Mouse (Mus musculus) right cerebral cortex, adult 2 months (tissue): Measurements from ENCODE around the gene Smyd5.
"Not testable (repeated sequence)": the region's sequence is repeated elsewhere in the genome, so short reads cannot be mapped to it uniquely, and the experiment has no call there.

Source experiments
- DNase-seq, 2 experiments: peaks; one replicate each; pipeline ENCODE4 v3.0.0; 2021 to 2022; ENCODE audit warnings: low spot score in 2 of 2

The Smyd5 gene

DNA sequence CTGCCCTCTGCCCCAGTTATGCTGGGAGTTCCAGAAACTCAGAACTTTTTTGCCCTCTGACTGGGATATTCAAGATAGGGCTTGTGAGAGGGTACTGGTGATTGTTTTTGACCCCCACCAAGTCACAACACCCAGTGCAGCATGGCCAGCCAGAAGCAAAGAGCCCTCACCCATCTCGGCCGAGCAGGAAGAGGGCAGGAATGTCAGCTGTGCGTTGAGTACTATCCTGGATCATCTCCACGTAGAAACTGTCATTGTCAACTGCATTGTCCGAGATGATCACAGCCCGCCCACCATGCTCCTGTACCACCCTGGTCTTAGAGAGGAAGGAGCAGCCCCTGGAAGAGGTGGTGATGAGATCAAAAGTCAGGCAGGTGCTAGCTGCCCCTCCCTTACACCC lies 15.6 kb downstream of the Smyd5 start:
- DNase-seq, result no peak

DNA sequence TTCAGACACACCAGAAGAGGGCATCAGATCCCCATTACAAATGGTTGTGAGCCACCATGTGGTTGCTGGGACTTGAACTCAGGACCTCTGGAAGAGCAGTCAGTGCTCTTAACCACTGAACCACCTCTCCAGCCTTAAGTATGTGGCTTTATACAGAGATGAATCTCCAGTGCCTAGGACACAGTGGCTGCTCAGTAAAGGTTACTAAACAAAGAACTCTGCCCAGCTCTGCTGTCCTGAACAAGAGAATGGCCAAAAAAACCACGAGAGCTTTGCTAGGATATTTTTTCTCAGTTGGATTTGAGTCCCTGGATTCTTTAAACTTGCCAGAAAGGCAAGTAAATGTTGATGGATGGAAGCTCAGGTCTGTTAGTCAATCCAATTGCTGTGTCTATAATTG lies 18.4 kb downstream of the Smyd5 start:
- not testable (repeated sequence) for DNase-seq

DNA sequence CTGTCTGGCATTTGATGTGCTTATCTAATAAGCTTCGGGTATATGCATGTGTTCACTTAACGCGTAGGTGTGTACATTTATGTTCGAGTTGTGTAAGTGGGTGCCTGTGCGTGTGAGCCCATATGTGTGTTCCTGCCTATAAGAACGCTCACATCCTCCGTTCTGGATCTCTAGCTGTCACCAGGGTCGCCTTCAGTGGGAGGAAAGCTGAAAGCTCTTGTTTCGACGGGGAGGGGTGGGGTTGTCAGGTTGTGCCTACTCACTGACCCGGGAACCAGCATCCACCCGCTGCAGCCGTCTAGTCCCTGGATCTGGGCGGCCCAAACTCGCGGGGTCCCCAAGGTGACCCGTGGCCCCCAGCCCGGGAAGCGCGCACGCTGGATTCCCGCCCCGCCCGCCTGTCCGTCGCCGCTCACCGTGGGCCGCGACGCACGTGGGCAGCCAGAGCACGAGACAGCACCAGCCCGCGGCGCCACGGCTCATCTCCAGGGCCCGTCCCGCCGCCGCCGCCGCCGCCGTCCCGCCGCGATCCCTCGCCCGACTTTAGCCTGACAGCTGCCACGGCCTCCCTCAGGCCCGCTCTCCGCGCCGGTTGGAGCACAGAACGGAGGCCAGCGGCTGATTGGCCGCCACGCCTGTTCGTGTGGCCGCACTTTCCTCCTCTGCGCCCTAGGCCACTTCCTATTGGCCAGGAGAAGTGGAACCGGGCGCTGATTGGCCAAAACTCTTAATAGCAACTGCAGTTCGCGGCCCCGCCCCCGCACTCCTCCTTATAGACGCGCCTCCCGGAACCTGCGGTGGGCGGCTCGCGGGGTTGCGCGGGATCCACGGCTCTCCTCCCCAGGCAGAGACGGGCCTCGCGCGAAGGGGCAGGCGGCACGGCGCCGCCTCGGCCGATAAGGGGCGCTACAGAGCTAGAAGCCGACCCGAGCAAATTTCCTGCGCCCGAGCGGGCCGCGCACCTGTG lies 19.2 kb downstream of the Smyd5 start, which contains the start of gene Cct7:
Gene Cct7, plus strand, starts transcription at position 818 of the 967 bp plus-strand sequence.
- peak; percentile 100 for DNase-seq

DNA sequence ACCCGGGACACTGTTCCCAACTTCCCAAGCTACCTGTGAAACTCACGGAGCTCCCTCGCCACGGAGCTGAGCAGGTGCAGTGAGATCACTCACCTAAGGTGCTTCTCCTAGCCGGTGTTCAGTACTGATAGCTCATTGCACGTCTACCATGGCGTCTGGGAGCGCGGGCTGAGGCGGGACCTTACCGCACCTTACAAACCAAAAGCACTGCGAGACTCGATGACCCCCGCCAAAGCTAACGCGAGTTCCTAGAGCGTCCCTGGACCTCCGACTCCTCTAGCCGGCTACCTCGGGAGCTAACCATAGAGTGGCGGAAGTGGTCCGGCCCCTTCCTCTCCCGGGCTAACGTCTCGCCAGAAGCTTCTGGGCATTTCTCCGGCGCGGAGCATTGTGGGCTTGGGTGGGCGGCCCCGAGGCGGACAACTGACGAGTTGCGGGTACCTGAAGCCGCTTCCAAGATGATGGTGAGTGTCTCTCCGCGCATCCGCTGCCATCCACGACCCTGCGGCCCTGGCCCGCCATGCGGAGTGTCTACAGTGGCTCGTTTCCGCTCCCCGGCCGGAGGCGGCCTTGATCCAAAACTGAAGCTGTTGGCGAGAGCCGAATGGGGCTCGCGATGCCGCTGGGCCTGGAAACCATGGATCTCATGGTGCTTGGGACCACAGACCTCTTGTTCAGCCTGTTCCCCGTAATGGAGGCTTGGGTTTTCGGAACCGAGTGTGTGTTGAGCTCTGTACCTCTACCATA lies 20.0 kb downstream of the Smyd5 start, which contains the start of gene Pradc1:
Gene Pradc1, minus strand, starts transcription at position 307 of the 747 bp plus-strand sequence.
- DNase-seq, result peak; percentile 99

DNA sequence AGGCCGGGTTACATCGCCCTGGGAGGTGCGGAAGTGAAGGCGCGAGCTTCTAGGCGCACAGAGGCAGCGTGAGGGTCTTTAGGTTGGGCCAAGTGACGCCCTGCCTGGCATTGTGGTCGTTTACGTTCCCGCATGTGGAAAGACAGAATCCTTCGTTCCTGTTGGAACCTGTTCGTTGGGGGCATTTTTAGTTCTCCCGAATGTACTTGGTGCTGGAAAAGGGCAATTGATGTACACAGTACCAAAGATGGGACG lies 20.5 kb downstream of the Smyd5 start:
- no peak for DNase-seq

DNA sequence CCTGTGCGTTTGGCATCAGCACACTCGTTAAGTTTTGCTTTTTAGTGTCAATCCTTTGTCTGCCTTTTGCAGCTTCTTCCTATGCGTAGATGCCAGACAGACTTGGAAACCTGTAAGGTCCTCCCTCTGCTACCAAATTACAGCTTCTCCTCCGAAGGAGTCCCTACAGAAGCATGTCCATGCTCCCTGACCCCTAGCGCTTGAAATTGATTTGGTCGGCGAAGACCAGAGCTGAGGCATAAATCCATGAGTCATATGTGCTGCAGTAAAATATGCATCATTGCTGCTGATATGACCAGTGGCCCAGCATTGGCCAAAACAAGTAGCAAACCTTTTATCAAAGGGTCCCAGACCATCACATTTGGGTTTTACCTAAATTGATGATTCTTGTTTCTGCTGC lies 21.0 kb downstream of the Smyd5 start:
- DNase-seq, result no peak

DNA sequence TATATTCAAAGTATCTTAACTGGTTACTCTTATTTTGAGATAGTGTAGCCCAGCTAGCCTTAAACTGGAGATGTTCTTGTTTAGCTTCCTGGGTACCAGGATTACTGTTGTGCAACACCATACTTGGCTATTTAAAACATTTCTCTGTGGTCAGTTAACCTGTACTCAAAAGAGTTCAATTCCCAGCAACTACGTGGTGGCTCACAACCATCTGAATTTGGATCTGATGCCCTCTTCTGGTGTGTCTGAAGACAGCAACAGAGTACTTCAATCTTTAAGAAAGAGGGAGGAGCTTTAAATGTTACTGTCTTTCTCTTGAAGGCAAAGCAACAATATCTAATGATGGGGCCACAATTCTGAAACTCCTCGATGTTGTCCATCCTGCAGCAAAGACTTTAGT lies 27.8 kb downstream of the Smyd5 start:
- DNase-seq, result no peak

DNA sequence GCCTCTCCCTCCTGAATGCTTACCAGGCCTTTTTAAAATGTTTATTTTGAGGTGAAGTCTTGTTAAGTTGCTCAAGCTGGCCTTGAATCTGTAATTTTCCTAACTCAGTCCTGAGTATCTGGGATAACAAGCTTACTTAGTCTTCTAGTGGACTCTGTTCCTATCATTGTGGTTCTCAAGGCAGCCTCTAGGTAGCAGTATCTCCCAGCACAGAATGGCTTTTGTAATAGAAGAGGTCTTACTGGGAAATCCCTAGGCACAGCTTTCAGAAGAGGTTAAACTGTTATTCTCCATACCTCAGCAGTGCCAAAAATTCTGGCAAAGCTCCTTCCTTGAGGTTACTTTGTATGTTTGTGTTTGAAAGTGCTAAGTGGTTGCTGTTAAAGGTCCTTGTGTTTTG lies 33.6 kb downstream of the Smyd5 start:
- peak in 1 of 2 experiments; percentile 45 for DNase-seq

DNA sequence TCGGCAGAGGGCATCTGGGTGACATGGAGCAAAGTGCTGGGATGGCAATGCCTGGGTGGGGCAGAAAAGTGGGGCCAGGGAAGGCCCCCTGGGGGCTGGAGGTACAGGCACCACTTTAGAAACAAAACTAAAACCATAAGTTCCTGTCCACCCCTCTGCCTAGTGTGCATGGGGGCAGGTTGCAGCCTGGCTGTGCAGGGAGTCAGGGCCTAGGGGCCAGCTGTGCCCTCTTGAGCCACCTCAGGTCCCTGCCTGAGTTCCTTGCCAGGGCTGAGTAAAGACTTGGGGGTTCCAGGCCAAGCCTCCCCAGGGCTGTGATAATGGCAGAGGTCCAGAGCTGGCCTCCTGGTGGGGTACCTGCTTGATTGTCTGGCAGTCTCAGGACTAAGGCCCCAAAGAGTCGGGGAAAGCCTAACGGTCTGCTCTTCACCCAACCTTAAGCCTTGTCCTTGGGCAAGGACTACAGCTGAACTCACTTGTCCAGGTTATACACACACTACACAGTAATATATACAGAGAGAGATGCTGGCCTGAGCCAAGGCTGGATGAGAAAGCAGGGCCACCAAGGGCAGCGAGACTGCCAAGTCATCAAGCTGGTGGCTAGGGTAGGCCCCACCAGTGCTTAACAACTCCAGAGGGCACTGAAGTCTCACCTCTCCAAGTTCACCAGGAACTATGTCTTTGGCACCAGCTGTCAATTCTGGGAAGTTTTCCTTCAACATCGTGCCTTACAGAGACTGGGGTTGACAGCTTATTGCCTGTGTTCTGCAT lies 38.1 kb downstream of the Smyd5 start:
- DNase-seq, result no peak

DNA sequence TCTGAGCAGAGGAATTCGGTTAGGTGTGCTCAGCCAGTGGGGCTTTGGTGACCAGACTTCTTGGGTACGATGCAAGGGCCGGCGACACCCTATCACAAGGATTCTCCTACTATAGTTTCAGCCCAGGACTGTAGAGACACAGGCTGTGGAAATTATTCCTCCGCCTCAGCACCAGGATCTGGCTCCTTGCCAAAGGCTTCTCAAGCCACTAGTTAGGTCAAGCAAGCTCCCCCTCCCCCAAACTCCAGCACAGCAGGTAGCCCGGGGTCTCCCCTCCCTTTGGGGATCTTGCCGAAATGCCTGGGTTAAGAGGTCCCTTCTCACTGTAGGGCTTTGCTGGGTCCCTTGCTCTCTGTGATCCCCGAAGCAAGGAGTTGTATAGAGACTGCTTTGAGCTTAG lies 40.2 kb downstream of the Smyd5 start:
- no peak for DNase-seq

DNA sequence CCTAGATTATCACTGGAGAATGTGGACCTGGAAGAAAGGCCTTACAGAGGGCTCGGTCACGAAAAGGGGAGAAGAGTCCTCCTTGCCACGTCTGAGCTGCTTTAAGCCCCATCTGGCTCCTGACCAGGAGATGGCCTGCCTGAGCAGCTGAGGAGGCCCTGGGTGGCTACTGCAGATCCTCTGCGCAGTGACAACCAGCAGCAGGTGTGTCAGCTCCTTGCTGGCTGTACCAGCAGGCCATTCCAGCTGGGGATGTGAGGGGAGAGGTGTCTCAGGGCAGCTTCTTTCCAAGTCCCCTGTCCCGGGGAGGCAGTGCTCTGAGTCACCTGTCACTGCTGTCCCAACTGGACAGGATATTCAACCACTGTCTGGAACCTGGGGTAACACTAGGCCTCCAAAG lies 40.8 kb downstream of the Smyd5 start:
- DNase-seq, result no peak

DNA sequence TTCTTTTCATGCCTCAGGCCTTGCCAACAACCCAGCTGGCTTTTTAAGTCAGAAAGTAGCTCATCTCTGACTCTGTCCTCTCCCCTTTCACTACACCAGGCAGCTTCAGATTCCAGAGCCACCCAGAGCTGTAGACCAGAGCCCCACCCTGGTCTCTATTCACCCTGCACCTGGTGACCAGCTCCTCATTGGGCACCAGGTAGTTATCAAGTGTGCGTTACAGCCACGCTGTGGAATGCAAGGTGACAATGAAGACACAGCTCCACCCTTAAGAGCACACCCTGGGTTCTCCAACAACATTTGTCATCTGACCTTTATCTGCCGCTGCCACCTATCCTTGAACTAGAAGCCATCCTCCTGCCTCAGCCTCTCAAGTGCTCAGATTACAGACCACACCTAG lies 43.8 kb downstream of the Smyd5 start:
- no peak for DNase-seq

DNA sequence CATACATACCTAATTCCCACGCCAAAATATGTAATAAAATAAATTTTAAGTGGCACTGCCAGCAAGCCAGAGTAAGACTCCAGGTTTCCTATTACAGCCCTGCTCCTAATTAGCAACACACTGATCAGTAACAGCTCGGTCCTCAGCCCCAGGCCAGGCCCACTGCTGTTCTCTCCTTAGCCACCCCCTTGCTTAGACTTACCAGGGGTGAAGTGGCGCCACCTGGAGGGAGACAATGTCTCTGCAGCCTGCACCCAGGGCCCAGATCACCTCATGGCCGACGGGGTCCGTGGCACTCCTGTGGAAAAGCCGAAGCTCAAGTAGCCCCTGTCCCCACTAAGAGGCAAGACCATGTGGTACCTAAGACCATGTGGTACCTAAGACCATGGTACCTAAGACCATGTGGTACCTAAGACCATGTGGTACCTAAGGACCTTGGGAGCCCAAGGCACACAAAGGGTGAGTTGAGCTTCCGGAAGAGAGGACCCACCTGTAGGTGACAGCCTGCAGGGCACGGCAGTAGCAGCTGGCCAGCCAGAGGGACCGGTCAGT lies 45.7 kb downstream of the Smyd5 start:
- DNase-seq, result no peak

DNA sequence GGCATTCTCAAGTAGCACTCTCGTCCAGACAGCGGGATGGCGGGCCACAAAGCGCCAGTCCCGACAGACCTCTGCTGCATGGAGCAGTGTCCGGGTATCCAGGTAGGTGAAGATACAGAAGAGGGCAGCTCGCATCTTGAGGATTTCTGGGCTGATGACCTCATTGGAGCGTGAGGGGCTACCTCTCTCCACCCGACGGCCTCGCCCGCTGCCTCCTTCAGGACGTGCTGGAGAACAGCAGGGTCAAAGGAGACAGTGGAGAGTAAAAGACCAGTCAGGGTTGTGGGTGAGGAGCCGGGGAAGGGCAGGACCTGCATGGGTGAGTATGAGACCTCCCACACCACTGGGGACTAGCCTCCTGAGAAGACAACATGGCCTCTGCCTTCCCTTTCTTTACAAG lies 46.6 kb downstream of the Smyd5 start:
- DNase-seq, result no peak

DNA sequence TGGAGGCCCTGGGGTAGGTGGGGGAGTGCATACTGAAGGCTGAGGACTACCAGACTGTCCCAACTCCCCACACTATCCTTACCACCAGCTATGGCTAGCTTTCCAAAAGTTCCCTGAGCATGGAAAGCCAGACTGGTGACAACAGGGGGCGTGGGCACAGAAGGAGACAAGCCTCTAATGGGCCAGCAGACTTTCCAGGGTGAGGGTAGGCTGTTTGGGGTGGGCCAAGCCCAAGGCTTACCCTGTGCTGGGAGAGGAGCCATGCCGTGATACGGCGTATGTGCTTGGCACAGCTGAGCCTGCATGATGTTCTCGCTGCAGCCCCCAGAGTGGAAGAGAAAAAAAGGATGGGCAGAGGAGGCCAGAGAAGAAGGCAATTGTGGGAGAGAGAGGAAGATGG lies 48.2 kb downstream of the Smyd5 start:
- DNase-seq, result no peak

DNA sequence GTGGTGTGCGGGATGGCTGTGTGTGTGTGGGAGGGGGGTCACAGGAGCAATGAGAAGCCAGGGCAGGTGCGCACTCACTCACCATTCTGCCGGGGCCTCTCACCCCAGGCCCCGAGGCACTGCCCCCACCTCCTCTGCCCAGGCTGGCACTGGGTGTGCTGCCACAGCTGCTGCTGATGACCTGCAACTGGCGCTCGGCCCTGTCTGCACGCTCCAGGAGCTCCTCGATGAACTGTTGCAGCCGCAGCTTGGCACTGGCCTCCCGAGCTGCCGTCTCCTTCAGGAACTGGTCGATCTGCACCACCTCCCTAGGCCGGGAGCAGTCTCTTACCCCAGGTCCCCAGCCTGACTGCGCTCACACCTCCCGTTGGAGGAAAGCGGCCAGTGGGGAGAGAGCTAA lies 48.9 kb downstream of the Smyd5 start:
- no peak for DNase-seq

DNA sequence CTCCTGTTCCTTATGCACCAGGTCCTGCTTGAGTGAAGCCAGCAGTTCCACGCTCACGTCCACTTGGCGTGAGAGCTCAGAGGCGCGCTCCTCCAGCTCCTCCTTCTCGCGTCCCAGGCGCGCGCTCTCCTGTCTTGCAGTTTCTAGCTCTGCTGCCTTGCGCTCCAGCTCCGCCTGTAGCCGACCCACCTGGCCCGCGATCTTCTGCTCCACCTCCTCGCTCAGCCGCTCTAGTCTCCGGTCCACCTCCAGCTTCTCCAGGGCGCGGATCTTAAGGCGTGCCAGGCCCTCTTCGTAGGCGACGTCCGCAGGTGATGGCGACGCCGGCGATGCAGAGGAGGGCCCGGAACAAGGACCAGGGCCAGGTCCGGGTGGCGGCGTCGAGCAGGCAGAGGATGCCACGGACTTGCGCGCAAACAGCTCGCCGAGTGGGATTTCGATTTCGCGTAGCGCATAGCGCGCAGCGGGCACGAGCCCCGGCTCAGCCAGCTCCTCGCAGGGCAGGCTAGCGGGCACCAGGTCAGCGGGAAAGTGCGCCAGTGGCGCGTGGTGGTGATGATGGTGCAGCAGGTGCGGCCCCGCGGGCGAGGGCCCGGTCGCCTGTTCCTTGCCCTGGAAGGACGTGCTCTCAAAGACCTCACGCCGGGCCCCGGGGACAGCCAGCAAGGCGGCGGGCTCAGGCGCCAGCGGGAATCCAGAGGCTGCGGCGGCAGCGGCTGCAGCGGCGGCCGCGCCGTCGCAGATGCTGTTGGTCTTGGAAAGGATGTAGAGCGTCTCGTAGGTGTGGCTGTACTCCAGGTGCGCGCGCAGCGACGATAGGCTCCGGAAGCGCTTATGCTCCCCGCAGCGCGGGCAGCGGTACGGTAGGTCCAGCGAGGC lies 52.3 kb downstream of the Smyd5 start:
- peak in 1 of 2 experiments; percentile 34 for DNase-seq

DNA sequence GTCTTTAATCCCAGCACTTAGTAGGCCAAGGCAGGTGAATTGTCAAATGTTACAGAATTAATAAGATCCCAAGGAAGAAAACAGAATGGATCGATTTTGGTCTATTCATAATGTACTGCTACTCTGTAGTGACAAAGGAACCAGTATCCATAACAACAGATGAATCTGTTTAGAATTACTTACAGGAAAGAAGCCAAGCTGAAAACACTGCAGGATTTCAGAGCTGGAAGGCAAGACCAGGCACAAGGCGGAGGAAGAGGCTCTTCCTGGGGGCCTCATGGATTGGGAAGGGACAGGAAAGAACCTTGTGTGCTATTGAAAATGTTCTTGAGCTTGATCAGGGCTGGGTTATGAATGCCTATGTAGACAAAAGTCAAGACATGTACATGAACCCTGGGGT lies 53.9 kb downstream of the Smyd5 start:
- DNase-seq, result no peak

DNA sequence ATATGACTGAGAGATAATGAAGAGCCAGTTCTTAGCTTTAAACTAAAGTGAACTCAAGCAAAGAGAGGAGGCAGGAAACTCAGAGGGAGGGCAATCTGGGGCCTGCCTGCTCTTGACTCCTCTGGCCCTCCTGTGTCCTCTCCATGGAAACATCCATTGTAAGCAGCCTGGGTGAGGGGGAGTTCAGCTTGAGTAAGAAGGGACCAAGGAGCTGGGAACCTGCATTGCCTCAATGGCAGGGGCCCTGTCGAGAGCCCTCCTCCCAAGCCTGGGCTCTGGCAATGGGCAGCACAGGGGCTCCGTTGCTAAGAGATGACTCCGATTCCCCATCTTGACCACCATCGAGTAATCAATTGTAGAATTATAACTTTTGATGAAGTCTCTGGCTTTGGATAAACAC lies 56.7 kb downstream of the Smyd5 start:
- no peak for DNase-seq

DNA sequence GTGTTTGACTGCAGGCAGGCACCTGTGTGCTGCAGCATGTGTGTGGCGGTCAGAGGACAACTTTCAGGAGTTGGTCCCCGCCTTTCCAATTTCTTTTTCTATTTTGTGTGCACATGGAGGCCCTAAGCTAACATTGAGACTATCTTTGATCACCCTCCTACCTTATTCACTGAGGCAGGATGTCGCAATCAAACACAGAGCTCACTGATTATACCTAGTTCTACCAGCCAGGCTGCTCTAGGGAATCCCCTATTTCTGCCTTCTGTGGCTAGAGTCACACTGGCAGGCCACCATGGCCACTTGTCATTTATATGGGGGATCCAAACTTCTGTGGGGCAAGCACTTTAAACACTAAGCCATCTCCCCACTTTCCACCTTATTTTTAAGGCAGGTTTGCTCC lies 57.9 kb downstream of the Smyd5 start:
- no peak for DNase-seq

DNA sequence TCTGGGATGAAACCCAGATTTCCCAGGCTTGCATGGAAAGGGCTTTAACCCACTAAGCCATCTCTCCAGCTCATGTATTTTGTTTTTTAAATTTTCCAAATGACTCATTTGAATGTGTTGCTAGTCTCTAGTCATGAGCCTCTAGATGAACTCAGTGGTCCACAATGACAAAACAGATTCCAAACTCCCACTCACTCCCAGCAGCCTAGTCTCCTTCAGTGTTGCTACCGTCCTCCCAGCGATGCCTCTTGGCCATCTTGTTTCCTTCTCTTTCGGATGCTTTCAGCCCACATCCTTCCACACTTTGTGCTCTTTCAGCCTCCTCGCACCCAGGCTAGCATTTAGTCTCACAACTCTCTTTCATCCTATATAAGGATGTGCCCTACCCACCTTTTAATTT lies 58.5 kb downstream of the Smyd5 start:
- no peak for DNase-seq
